Mouse (Mus musculus): ENCODE results near the gene Rasd1. TPM values are rescaled to one million over a fixed set of nuclear protein-coding genes. Genes with fewer than 3 reads are reported as not detected.

Gene Rasd1
- polyA plus RNA-seq, 1 experiment: 7.8 TPM

DNA sequence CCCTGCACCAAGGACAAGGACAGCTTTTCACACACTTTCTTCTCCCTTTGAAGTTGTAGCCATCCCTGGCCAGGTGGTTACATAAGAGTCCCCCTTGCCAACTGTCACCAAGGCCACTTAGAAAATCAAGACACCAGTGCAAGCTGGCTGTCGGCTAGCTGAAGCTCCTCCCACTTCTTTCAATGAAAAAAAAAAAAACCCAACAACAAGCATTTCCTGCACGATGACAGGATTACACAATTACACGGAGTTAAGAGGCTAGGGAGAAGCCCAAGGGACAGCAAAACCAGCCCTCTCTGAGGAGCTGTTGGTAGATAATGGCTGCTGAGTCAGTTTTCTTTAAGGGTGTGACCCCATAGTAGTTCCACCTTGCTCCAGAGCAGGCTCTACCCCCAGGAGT lies 23.4 kb downstream of the Rasd1 start:
- TF ChIP-seq POLR2A (IDR thresholded peaks at IDR 0.05; ENCODE audit: control insufficient read depth, low read depth, low read length): no peak
- no peak for TF ChIP-seq CTCF (IDR thresholded peaks at IDR 0.05; ENCODE audit: control insufficient read depth, insufficient read depth, insufficient replicate concordance, low read depth, low read length)
- Histone ChIP-seq H3K27me3 (ENCODE audit: control insufficient read depth, insufficient read depth, low read length) (no peaks in the 10 kb centered on the region), H3K4me3 (ENCODE audit: control insufficient read depth, low read depth, low read length) (no peak overlapping the region)

DNA sequence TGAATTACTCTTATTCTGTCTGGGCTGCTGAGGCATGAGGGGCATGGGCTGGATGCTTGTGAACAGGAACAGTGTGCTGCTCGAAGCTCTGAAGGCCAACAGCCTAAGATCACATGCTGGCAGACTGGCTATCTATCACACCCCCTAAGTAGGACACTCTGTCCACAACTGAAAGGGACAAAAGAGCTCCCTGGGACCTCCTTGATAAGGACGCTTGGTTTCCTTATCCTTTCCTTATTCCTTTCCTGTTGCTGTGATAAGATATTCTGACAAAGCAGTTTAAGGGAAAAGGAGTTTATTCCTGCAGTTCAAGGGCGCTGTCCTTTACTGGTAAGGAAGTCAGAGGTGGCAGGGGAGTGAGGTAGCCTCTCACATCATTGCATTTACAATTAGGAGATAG lies 24.1 kb downstream of the Rasd1 start:
- Histone ChIP-seq H3K36me3 (ENCODE audit: control insufficient read depth, insufficient read depth, low read length) (no peaks in the 10 kb centered on the region), H3K27me3 (ENCODE audit: control insufficient read depth, insufficient read depth, low read length) (no peaks in the 10 kb centered on the region), H3K4me1 (ENCODE audit: control insufficient read depth, insufficient read depth, low read length) (peaks cover 10% of the 10 kb centered on the region), H3K27ac (ENCODE audit: control insufficient read depth, insufficient read depth, low read depth, low read length) (peak overlapping the region; percentile 74), H3K4me3 (ENCODE audit: control insufficient read depth, low read depth, low read length) (no peak overlapping the region)
- TF ChIP-seq POLR2A (IDR thresholded peaks at IDR 0.05; ENCODE audit: control insufficient read depth, low read depth, low read length) (peak; percentile 33; the same call in 1 of the 2 replicates), CTCF (IDR thresholded peaks at IDR 0.05; ENCODE audit: control insufficient read depth, insufficient read depth, insufficient replicate concordance, low read depth, low read length) (no peak)

More for the DNA sequence above, 23.4 kb downstream of the Rasd1 start:
- peaks cover 10% of the 10 kb centered on the region for H3K4me1 ChIP-seq (ENCODE audit: control insufficient read depth, insufficient read depth, low read length)
- H3K27ac ChIP-seq (ENCODE audit: control insufficient read depth, insufficient read depth, low read depth, low read length): peak overlapping the region; percentile 73
- no peaks in the 10 kb centered on the region for H3K36me3 ChIP-seq (ENCODE audit: control insufficient read depth, insufficient read depth, low read length)

DNA sequence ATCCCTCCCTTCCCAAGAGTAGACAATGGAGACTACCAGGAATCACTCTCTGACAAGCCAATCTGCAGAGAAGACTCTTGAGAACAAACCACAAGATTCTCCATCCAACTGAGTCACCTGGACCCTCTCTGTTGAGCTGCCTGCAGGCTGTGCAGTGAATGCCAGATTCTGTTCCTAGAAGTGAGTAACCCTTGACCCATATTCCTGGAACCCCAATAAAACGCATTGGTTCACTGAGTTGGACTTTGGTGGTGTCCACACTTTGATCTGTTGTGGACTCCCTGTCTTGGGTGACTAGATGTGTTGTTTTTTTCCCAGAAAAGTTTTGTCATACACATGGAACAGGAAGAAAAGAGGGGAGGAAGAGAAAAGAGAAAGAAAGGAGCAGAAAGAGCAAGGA lies 24.9 kb downstream of the Rasd1 start:
- no peaks in the 10 kb centered on the region for H3K36me3 ChIP-seq (ENCODE audit: control insufficient read depth, insufficient read depth, low read length)
- TF ChIP-seq POLR2A (IDR thresholded peaks at IDR 0.05; ENCODE audit: control insufficient read depth, low read depth, low read length) (no peak), CTCF (IDR thresholded peaks at IDR 0.05; ENCODE audit: control insufficient read depth, insufficient read depth, insufficient replicate concordance, low read depth, low read length) (no peak)
- H3K27me3 ChIP-seq (ENCODE audit: control insufficient read depth, insufficient read depth, low read length): no peaks in the 10 kb centered on the region
- no peak overlapping the region for H3K4me3 ChIP-seq (ENCODE audit: control insufficient read depth, low read depth, low read length)
- H3K27ac ChIP-seq (ENCODE audit: control insufficient read depth, insufficient read depth, low read depth, low read length): peak overlapping the region; percentile 74; the same call in 1 of the 2 replicates
- peaks cover 10% of the 10 kb centered on the region for H3K4me1 ChIP-seq (ENCODE audit: control insufficient read depth, insufficient read depth, low read length)

DNA sequence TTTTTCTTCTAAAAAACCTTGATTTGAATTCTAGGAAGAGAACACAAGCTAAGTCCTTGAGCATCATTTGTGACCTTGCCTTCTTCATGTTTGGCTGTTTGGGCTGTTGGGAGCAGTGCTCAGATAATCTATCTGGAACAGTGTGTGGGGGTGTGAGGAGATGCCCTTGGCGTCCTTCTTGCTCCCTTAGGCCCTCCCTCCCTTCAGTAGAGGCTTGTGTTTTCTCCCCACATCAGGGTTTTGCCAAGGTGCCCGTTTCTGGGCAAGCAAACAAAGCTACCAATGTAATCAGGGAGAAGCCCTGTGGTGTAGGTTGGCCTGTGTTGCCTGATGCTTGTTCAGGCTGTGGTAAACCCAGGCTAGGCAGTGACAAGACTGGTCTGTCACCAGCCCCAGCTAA lies 27.1 kb downstream of the Rasd1 start:
- TF ChIP-seq POLR2A (IDR thresholded peaks at IDR 0.05; ENCODE audit: control insufficient read depth, low read depth, low read length) (no peak), CTCF (IDR thresholded peaks at IDR 0.05; ENCODE audit: control insufficient read depth, insufficient read depth, insufficient replicate concordance, low read depth, low read length) (no peak)
- Histone ChIP-seq H3K4me3 (ENCODE audit: control insufficient read depth, low read depth, low read length) (no peak overlapping the region), H3K4me1 (ENCODE audit: control insufficient read depth, insufficient read depth, low read length) (peaks cover 10% of the 10 kb centered on the region), H3K27ac (ENCODE audit: control insufficient read depth, insufficient read depth, low read depth, low read length) (peak overlapping the region; percentile 84), H3K27me3 (ENCODE audit: control insufficient read depth, insufficient read depth, low read length) (no peaks in the 10 kb centered on the region), H3K36me3 (ENCODE audit: control insufficient read depth, insufficient read depth, low read length) (no peaks in the 10 kb centered on the region)

DNA sequence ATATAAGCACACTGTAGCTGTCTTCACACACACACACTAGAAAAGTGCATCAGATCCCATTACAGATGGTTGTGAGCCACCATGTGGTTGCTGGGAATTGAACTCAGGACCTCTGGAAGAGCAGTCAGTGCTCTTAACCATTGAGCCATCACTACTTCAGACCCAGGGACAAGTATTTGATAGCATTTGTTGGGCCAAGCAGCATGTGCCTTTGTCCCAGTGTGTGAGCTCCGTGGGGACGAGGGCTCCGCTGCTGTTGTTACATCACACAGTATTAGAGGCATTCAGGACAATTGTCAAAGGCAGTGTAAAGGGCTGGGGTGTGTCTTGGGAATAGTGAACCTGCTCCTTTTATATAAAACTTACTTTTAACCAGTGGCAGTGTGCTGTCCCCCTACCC lies 27.7 kb downstream of the Rasd1 start:
- no peak for TF ChIP-seq CTCF (IDR thresholded peaks at IDR 0.05; ENCODE audit: control insufficient read depth, insufficient read depth, insufficient replicate concordance, low read depth, low read length)
- H3K4me1 ChIP-seq (ENCODE audit: control insufficient read depth, insufficient read depth, low read length): peaks cover 8% of the 10 kb centered on the region

DNA sequence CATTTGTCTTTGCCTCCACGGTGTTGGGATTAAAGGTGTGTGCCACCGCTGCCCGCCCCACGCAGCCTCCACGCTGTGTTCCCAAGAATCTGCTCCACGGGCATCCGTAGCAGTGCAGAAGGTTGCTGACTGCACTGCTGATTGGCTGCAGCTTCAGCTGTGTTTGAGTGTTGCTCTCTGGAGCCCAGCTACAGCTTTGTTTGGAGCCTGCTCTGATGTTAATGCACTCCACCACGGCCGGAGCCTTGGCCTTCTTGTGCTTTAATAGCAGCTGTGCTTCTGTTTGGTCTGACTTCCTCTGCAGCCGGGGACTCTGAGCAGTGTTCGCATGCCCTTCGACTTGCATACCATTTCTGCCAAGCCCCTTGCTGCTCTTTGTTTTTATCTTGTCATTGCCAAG lies 30.8 kb downstream of the Rasd1 start:
- TF ChIP-seq CTCF (IDR thresholded peaks at IDR 0.05; ENCODE audit: control insufficient read depth, insufficient read depth, insufficient replicate concordance, low read depth, low read length) (no peak), POLR2A (IDR thresholded peaks at IDR 0.05; ENCODE audit: control insufficient read depth, low read depth, low read length) (no peak)
- Histone ChIP-seq H3K27me3 (ENCODE audit: control insufficient read depth, insufficient read depth, low read length) (no peaks in the 10 kb centered on the region), H3K4me3 (ENCODE audit: control insufficient read depth, low read depth, low read length) (no peak overlapping the region), H3K27ac (ENCODE audit: control insufficient read depth, insufficient read depth, low read depth, low read length) (no peak overlapping the region; the same call in 1 of the 2 replicates), H3K36me3 (ENCODE audit: control insufficient read depth, insufficient read depth, low read length) (no peaks in the 10 kb centered on the region), H3K4me1 (ENCODE audit: control insufficient read depth, insufficient read depth, low read length) (peaks cover 4% of the 10 kb centered on the region)

More for the DNA sequence above, 27.7 kb downstream of the Rasd1 start:
- Histone ChIP-seq H3K27me3 (ENCODE audit: control insufficient read depth, insufficient read depth, low read length) (no peaks in the 10 kb centered on the region), H3K4me3 (ENCODE audit: control insufficient read depth, low read depth, low read length) (no peak overlapping the region), H3K27ac (ENCODE audit: control insufficient read depth, insufficient read depth, low read depth, low read length) (peak overlapping the region; percentile 24; the same call in 1 of the 2 replicates), H3K36me3 (ENCODE audit: control insufficient read depth, insufficient read depth, low read length) (no peaks in the 10 kb centered on the region)

DNA sequence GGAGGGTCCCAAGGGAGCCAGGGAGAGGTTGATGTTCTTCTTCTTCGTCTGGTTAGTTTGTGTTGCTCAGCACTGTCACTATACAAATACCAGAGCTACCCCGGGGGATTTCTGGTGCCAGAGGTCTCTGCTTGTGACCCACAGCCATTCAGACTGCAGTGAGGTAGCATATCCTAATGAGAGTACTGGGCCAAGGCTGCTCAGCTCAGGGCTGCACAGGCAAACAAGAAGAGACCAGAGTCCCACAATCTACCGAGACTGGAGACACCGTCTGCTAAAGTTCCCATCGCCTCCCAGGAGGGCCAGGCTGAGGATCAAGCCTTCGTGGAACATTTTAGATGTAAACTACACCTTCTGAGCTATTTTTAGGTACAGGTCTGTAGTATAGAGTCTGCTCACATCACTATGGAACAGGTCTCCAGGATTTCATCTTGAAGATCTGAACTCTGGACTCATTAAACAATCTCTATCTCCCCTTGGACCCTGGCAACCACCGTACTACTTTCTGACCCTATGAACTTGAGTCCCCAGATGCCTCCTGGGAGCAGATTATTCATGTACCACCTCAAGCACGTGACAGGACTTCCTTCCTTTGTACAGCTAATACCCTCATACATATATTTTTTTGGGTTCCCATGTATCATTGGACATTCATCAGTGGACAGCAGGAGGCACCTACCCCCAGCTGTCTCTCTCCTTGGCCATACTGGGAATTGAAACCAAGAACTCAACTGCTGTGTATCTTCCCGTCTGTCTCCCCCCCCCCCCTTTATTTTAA lies 32.0 kb downstream of the Rasd1 start:
- TF ChIP-seq CTCF (IDR thresholded peaks at IDR 0.05; ENCODE audit: control insufficient read depth, insufficient read depth, insufficient replicate concordance, low read depth, low read length): no peak
- no peak for TF ChIP-seq POLR2A (IDR thresholded peaks at IDR 0.05; ENCODE audit: control insufficient read depth, low read depth, low read length)
- no peaks in the 10 kb centered on the region for H3K36me3 ChIP-seq (ENCODE audit: control insufficient read depth, insufficient read depth, low read length)
- H3K4me3 ChIP-seq (ENCODE audit: control insufficient read depth, low read depth, low read length): no peak overlapping the region
- no peak overlapping the region for H3K27ac ChIP-seq (ENCODE audit: control insufficient read depth, insufficient read depth, low read depth, low read length)
- no peaks in the 10 kb centered on the region for H3K27me3 ChIP-seq (ENCODE audit: control insufficient read depth, insufficient read depth, low read length)
- no peaks in the 10 kb centered on the region for H3K4me1 ChIP-seq (ENCODE audit: control insufficient read depth, insufficient read depth, low read length)

All from testis, adult 2 months (tissue).